Mouse (Mus musculus) C2C12 (cell line): ENCODE results near the gene Fxyd4.

Experiments
- CEBPB ChIP-seq: IDR thresholded peaks from one replicate; pipeline ENCODE4 v1.6.1; 2011; ENCODE audit warnings: low read depth, mild to moderate bottlenecking, control low read depth, moderate library complexity
- CTCF ChIP-seq: IDR thresholded peaks from one replicate; pipeline ENCODE4 v1.5.1; 2011; ENCODE audit not compliant: control insufficient read depth, insufficient read depth, insufficient read length
- FOSL1 ChIP-seq: IDR thresholded peaks from one replicate; pipeline ENCODE4 v1.8.0; 2011; ENCODE audit warnings: mild to moderate bottlenecking, low read length; ENCODE audit not compliant: poor library complexity, insufficient read depth, severe bottlenecking
- MAX ChIP-seq: IDR thresholded peaks from one replicate; pipeline ENCODE4 v1.6.1; 2011; ENCODE audit warnings: mild to moderate bottlenecking, control low read depth
- USF1 ChIP-seq: IDR thresholded peaks from one replicate; pipeline ENCODE4 v1.6.1; 2011; ENCODE audit warnings: low read depth, mild to moderate bottlenecking, control low read depth, moderate library complexity

GRCm38 (mm10) chr6:117934301-117934700, 3.2 kb downstream of the Fxyd4 start:
- TF ChIP-seq CTCF, result no peak
- TF ChIP-seq FOSL1, result no peak
- TF ChIP-seq MAX, result no peak
- no peak for TF ChIP-seq USF1
- no peak for TF ChIP-seq CEBPB
